Mouse (Mus musculus): ENCODE results near the gene Gimap4.

DNA sequence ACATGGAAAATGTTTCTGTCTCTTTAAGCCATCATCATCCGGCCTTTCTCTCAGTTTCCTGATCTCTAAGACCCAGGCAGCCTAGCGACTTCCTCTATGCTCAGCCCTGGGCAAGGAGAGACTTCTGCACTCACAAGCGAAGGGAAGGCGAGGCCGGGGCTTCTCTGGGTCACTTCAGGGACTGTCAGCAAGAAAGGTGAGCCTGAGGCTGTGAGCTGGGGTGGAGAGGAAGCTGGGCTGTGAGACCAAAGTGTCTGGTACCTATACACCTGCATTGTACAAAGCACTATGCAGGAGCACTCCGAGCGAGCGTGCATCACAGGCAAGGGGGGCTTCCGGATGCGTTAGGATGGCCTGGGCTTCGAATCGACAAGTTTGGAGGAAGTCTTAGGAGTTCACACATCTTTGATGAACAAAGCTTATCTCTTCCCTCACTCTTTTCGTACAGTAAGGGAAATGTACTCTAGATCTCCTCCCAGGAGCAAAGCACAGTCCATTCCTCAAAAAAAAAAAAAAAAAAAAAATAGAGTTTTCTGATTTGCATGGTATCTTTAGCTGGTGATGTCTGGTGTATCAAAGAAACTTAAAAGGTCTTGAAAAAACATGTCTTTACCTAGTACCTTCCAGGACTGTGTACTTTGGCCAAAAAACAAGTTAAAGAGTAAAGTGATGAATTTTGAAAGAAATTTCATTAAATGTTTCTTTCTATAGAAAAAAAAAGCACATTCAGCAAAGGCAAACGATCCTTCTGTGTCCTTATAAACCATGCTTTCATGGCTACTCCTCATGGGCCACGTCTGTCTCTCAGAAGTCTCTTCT is 54.8 kb downstream of the Gimap4 start, which contains the start of gene Gimap1:
- no peak for TF ChIP-seq POLR2A (IDR thresholded peaks at IDR 0.05; ENCODE audit: low read depth, low read length)
- TF ChIP-seq CTCF (conservative IDR thresholded peaks at IDR 0.05; ENCODE audit: insufficient read depth, insufficient read length, low read depth, low read length) = no peak

All from kidney, adult 2 months (tissue).